Mouse (Mus musculus): ENCODE results near the gene Homer3. TPM values are rescaled to one million over a fixed set of nuclear protein-coding genes. Genes with fewer than 3 reads are reported as not detected.

Homer3 gene
- polyA plus RNA-seq, 1 experiment from 2014 or later, result 18.5 TPM

GRCm38 (mm10) chr8:70332878-70333202 lies 50.2 kb downstream of the Homer3 start:
- H3K9ac ChIP-seq (ENCODE audit: low read depth, low read length), result no peak overlapping the region
- 94% methylated on average over 6 of the region's 6 CpGs for WGBS
- no peaks in the 10 kb centered on the region for H3K27me3 ChIP-seq (replicated peaks; ENCODE audit: control insufficient read depth, insufficient read depth, low read length)
- no peak overlapping the region for H3K4me2 ChIP-seq (replicated peaks; ENCODE audit: low read depth)
- peaks cover 66% of the 10 kb centered on the region for H3K36me3 ChIP-seq (ENCODE audit: control insufficient read depth, insufficient read depth)
- H3K4me1 ChIP-seq (replicated peaks; ENCODE audit: control insufficient read depth, insufficient read depth, low read length), result no peaks in the 10 kb centered on the region
- H3K9me3 ChIP-seq (ENCODE audit: control insufficient read depth), result no peaks in the 10 kb centered on the region
- no peak overlapping the region for H3K4me3 ChIP-seq (ENCODE audit: low read depth, low read length)
- TF ChIP-seq CTCF (IDR thresholded peaks at IDR 0.05; ENCODE audit: low read depth), result no peak
- no peak overlapping the region; the same call in 1 of the 2 replicates for H3K27ac ChIP-seq (ENCODE audit: low read depth, low read length)
- 0 out of 2 replicates have a peak, but pooled peaks have one; percentile 9 for ATAC-seq

- Histone ChIP-seq H3K9me3 (ENCODE audit: control insufficient read depth) (no peaks in the 10 kb centered on the region), H3K27me3 (replicated peaks; ENCODE audit: control insufficient read depth, insufficient read depth, low read length) (no peaks in the 10 kb centered on the region), H3K4me2 (replicated peaks; ENCODE audit: low read depth) (no peak overlapping the region), H3K4me1 (replicated peaks; ENCODE audit: control insufficient read depth, insufficient read depth, low read length) (no peaks in the 10 kb centered on the region), H3K9ac (ENCODE audit: low read depth, low read length) (no peak overlapping the region), H3K36me3 (ENCODE audit: control insufficient read depth, insufficient read depth) (peaks cover 96% of the 10 kb centered on the region), H3K27ac (ENCODE audit: low read depth, low read length) (no peak overlapping the region), H3K4me3 (ENCODE audit: low read depth, low read length) (no peak overlapping the region)
- ATAC-seq, result no peak
- no peak for TF ChIP-seq CTCF (IDR thresholded peaks at IDR 0.05; ENCODE audit: low read depth)
- WGBS, result 86% methylated on average over 7 of the region's 7 CpGs
These were observed 56.3 kb downstream of the Homer3 start for GRCm38 (mm10) chr8:70338931-70339330.

- no peak overlapping the region for H3K27ac ChIP-seq (ENCODE audit: low read depth, low read length)
- H3K4me2 ChIP-seq (replicated peaks; ENCODE audit: low read depth), result no peak overlapping the region
- no peaks in the 10 kb centered on the region for H3K4me1 ChIP-seq (replicated peaks; ENCODE audit: control insufficient read depth, insufficient read depth, low read length)
- no peak for ATAC-seq
- H3K27me3 ChIP-seq (replicated peaks; ENCODE audit: control insufficient read depth, insufficient read depth, low read length), result no peaks in the 10 kb centered on the region
- 88% methylated on average over 7 of the region's 7 CpGs for WGBS
- H3K9ac ChIP-seq (ENCODE audit: low read depth, low read length), result no peak overlapping the region
- H3K9me3 ChIP-seq (ENCODE audit: control insufficient read depth), result no peaks in the 10 kb centered on the region
- TF ChIP-seq CTCF (IDR thresholded peaks at IDR 0.05; ENCODE audit: low read depth), result no peak
- peaks cover 78% of the 10 kb centered on the region for H3K36me3 ChIP-seq (ENCODE audit: control insufficient read depth, insufficient read depth)
- no peak overlapping the region for H3K4me3 ChIP-seq (ENCODE audit: low read depth, low read length)
These were observed 58.0 kb downstream of the Homer3 start for GRCm38 (mm10) chr8:70340659-70341058.

GRCm38 (mm10) chr8:70342007-70342406 lies 59.4 kb downstream of the Homer3 start:
- Histone ChIP-seq H3K4me2 (replicated peaks; ENCODE audit: low read depth) (no peak overlapping the region), H3K9me3 (ENCODE audit: control insufficient read depth) (no peaks in the 10 kb centered on the region), H3K27me3 (replicated peaks; ENCODE audit: control insufficient read depth, insufficient read depth, low read length) (no peaks in the 10 kb centered on the region), H3K4me1 (replicated peaks; ENCODE audit: control insufficient read depth, insufficient read depth, low read length) (no peaks in the 10 kb centered on the region), H3K27ac (ENCODE audit: low read depth, low read length) (no peak overlapping the region), H3K36me3 (ENCODE audit: control insufficient read depth, insufficient read depth) (peaks cover 74% of the 10 kb centered on the region), H3K9ac (ENCODE audit: low read depth, low read length) (no peak overlapping the region), H3K4me3 (ENCODE audit: low read depth, low read length) (no peak overlapping the region)
- ATAC-seq, result no peak
- WGBS, result 92% methylated on average over 14 of the region's 14 CpGs
- TF ChIP-seq CTCF (IDR thresholded peaks at IDR 0.05; ENCODE audit: low read depth), result no peak

- 83% methylated on average over 7 of the region's 7 CpGs for WGBS
- no peak for TF ChIP-seq CTCF (IDR thresholded peaks at IDR 0.05; ENCODE audit: low read depth)
- no peak overlapping the region for H3K4me2 ChIP-seq (replicated peaks; ENCODE audit: low read depth)
- H3K27ac ChIP-seq (ENCODE audit: low read depth, low read length), result 0 out of 2 replicates have a peak overlapping the region, but pooled peaks have one; percentile 15
- peaks cover 63% of the 10 kb centered on the region for H3K36me3 ChIP-seq (ENCODE audit: control insufficient read depth, insufficient read depth)
- 0 out of 2 replicates have a peak, but pooled peaks cover 6% of the 10 kb centered on the region for H3K4me1 ChIP-seq (replicated peaks; ENCODE audit: control insufficient read depth, insufficient read depth, low read length)
- no peak overlapping the region for H3K4me3 ChIP-seq (ENCODE audit: low read depth, low read length)
- no peaks in the 10 kb centered on the region for H3K27me3 ChIP-seq (replicated peaks; ENCODE audit: control insufficient read depth, insufficient read depth, low read length)
- no peak for ATAC-seq
- H3K9ac ChIP-seq (ENCODE audit: low read depth, low read length), result no peak overlapping the region
- no peaks in the 10 kb centered on the region for H3K9me3 ChIP-seq (ENCODE audit: control insufficient read depth)
These were observed 60.4 kb downstream of the Homer3 start for GRCm38 (mm10) chr8:70343076-70343475.

- Histone ChIP-seq H3K27ac (ENCODE audit: low read depth, low read length) (no peak overlapping the region), H3K4me2 (replicated peaks; ENCODE audit: low read depth) (no peak overlapping the region), H3K27me3 (replicated peaks; ENCODE audit: control insufficient read depth, insufficient read depth, low read length) (no peaks in the 10 kb centered on the region), H3K9ac (ENCODE audit: low read depth, low read length) (no peak overlapping the region), H3K4me1 (replicated peaks; ENCODE audit: control insufficient read depth, insufficient read depth, low read length) (peaks cover 11% of the 10 kb centered on the region; the same call in 1 of the 2 replicates), H3K9me3 (ENCODE audit: control insufficient read depth) (no peaks in the 10 kb centered on the region), H3K4me3 (ENCODE audit: low read depth, low read length) (no peak overlapping the region), H3K36me3 (ENCODE audit: control insufficient read depth, insufficient read depth) (peaks cover 62% of the 10 kb centered on the region)
- WGBS, result 54% methylated on average over 6 of the region's 6 CpGs
- no peak for ATAC-seq
- TF ChIP-seq CTCF (IDR thresholded peaks at IDR 0.05; ENCODE audit: low read depth), result peak; percentile 72
These were observed 61.1 kb downstream of the Homer3 start for GRCm38 (mm10) chr8:70343696-70344095.

Other genes starting within 250 kb of the Homer3 start
- gene Mau2, start 240.1 kb upstream of the Homer3 start, polyA plus RNA-seq (2015; fragmentation: Nextera tagmentation; extraction: Ambion mirVana), result 23.6 and 26.3 TPM in 2 replicates
- gene Sugp1, start 240.0 kb upstream of the Homer3 start, polyA plus RNA-seq (2015; fragmentation: Nextera tagmentation; extraction: Ambion mirVana), result 17.7 and 18.4 TPM in 2 replicates
- 305 and 315 TPM in 2 replicates for gene Tm6sf2, start 209.9 kb upstream of the Homer3 start, polyA plus RNA-seq (2015; fragmentation: Nextera tagmentation; extraction: Ambion mirVana)
- not detected in 2 replicates for gene Hapln4, start 199.4 kb upstream of the Homer3 start, polyA plus RNA-seq (2015; fragmentation: Nextera tagmentation; extraction: Ambion mirVana)
- 0.31 and 0.39 TPM in 2 replicates for gene Ncan, start 162.0 kb upstream of the Homer3 start, polyA plus RNA-seq (2015; fragmentation: Nextera tagmentation; extraction: Ambion mirVana)
- 44.0 and 44.1 TPM in 2 replicates for gene Nr2c2ap, start 151.5 kb upstream of the Homer3 start, polyA plus RNA-seq (2015; fragmentation: Nextera tagmentation; extraction: Ambion mirVana)
- gene Rfxank, start 143.7 kb upstream of the Homer3 start, polyA plus RNA-seq (2015; fragmentation: Nextera tagmentation; extraction: Ambion mirVana), result 11.1 and 11.2 TPM in 2 replicates
- gene Borcs8, start 143.3 kb upstream of the Homer3 start, polyA plus RNA-seq (2015; fragmentation: Nextera tagmentation; extraction: Ambion mirVana), result 29.2 and 32.5 TPM in 2 replicates
- gene Mef2b, start 143.1 kb upstream of the Homer3 start, polyA plus RNA-seq (2015; fragmentation: Nextera tagmentation; extraction: Ambion mirVana), result 0.12 TPM in 1 of 2 replicates, not detected in the other
- gene Tmem161a, start 110.5 kb upstream of the Homer3 start, polyA plus RNA-seq (2015; fragmentation: Nextera tagmentation; extraction: Ambion mirVana), result 40.0 and 42.0 TPM in 2 replicates
- 12.0 and 12.2 TPM in 2 replicates for gene Slc25a42, start 70.5 kb upstream of the Homer3 start, polyA plus RNA-seq (2015; fragmentation: Nextera tagmentation; extraction: Ambion mirVana)
- 8.0 and 11.5 TPM in 2 replicates for gene Sugp2, start 48.6 kb upstream of the Homer3 start, polyA plus RNA-seq (2015; fragmentation: Nextera tagmentation; extraction: Ambion mirVana)
- 10.0 and 11.2 TPM in 2 replicates for gene Armc6, start 48.4 kb upstream of the Homer3 start, polyA plus RNA-seq (2015; fragmentation: Nextera tagmentation; extraction: Ambion mirVana)
- gene Ddx49, start 19.7 kb downstream of the Homer3 start, polyA plus RNA-seq (2015; fragmentation: Nextera tagmentation; extraction: Ambion mirVana), result 32.9 and 34.5 TPM in 2 replicates
- gene Cope, start 19.7 kb downstream of the Homer3 start, polyA plus RNA-seq (2015; fragmentation: Nextera tagmentation; extraction: Ambion mirVana), result 338 and 383 TPM in 2 replicates
- 1.3 and 1.7 TPM in 2 replicates for gene Cers1, start 32.9 kb downstream of the Homer3 start, polyA plus RNA-seq (2015; fragmentation: Nextera tagmentation; extraction: Ambion mirVana)
- 0.38 TPM in 1 of 2 replicates, not detected in the other for gene Gdf1, start 47.0 kb downstream of the Homer3 start, polyA plus RNA-seq (2015; fragmentation: Nextera tagmentation; extraction: Ambion mirVana)
- 9.7 and 10.1 TPM in 2 replicates for gene Upf1, start 70.5 kb downstream of the Homer3 start, polyA plus RNA-seq (2015; fragmentation: Nextera tagmentation; extraction: Ambion mirVana)
- gene Comp, start 90.7 kb downstream of the Homer3 start, polyA plus RNA-seq (2015; fragmentation: Nextera tagmentation; extraction: Ambion mirVana), result 0.25 and 0.41 TPM in 2 replicates
- gene Crtc1, start 156.8 kb downstream of the Homer3 start, polyA plus RNA-seq (2015; fragmentation: Nextera tagmentation; extraction: Ambion mirVana), result 8.1 and 9.2 TPM in 2 replicates
- gene Klhl26, start 194.1 kb downstream of the Homer3 start, polyA plus RNA-seq (2015; fragmentation: Nextera tagmentation; extraction: Ambion mirVana), result 9.3 and 10.5 TPM in 2 replicates
- 2.3 and 2.4 TPM in 2 replicates for gene Tmem59l, start 204.5 kb downstream of the Homer3 start, polyA plus RNA-seq (2015; fragmentation: Nextera tagmentation; extraction: Ambion mirVana)
- 0.61 and 0.81 TPM in 2 replicates for gene Crlf1, start 210.3 kb downstream of the Homer3 start, polyA plus RNA-seq (2015; fragmentation: Nextera tagmentation; extraction: Ambion mirVana)
- gene Rex1bd, start 223.9 kb downstream of the Homer3 start, polyA plus RNA-seq (2015; fragmentation: Nextera tagmentation; extraction: Ambion mirVana), result 145 and 148 TPM in 2 replicates
- 805 and 863 TPM in 2 replicates for gene Uba52, start 228.0 kb downstream of the Homer3 start, polyA plus RNA-seq (2015; fragmentation: Nextera tagmentation; extraction: Ambion mirVana)
- 199 and 203 TPM in 2 replicates for gene Fkbp8, start 244.9 kb downstream of the Homer3 start, polyA plus RNA-seq (2015; fragmentation: Nextera tagmentation; extraction: Ambion mirVana)
- 46.4 and 52.1 TPM in 2 replicates for gene Kxd1, start 245.1 kb downstream of the Homer3 start, polyA plus RNA-seq (2015; fragmentation: Nextera tagmentation; extraction: Ambion mirVana)